Mouse (Mus musculus) hindbrain, embryonic 11.5 days (tissue): ENCODE measurements at regions not wholly inside any gene's neighbourhood (a gene's known extent, or its start where the extent isn't known, plus 50 kb on each side); places are given as distances from the start of the nearest gene placed in this dataset.

Experiments used
- ATAC-seq: fragments of 200-750 bp; cut with Nextera tagmentation; 2 replicates; pipeline ENCODE4 v1.8.0; 2017; ENCODE audit warnings: mild to moderate bottlenecking, moderate TSS enrichment, moderate library complexity; ENCODE audit not compliant: low FRiP score
- DNase-seq: peaks from one replicate; pipeline ENCODE4 v3.0.0-alpha.2; 2015; ENCODE audit warnings: low spot score
- H3K27ac ChIP-seq: fragments of 300-500 bp; sonication (generic); 2 replicates; pipeline ENCODE4 v1.5.1; 2014; ENCODE audit warnings: mild to moderate bottlenecking, low read depth, low read length
- H3K27me3 ChIP-seq: fragments of 300-500 bp; sonication (generic); 2 replicates; pipeline ENCODE4 v1.6.1; 2014; ENCODE audit warnings: mild to moderate bottlenecking, low read length, moderate library complexity, mixed read lengths; ENCODE audit not compliant: control insufficient read depth, insufficient read depth
- H3K36me3 ChIP-seq: fragments of 300-500 bp; sonication (generic); 2 replicates; pipeline ENCODE4 v1.6.1; 2014; ENCODE audit warnings: mild to moderate bottlenecking, low read length, moderate library complexity, mixed read lengths; ENCODE audit not compliant: control insufficient read depth, insufficient read depth
- H3K4me1 ChIP-seq: fragments of 300-500 bp; sonication (generic); replicated peaks from 2 replicates; pipeline ENCODE4 v1.6.1; 2014; ENCODE audit warnings: low read length, mixed read lengths; ENCODE audit not compliant: control insufficient read depth, insufficient read depth
- H3K4me2 ChIP-seq: fragments of 300-500 bp; sonication (generic); replicated peaks from 2 replicates; pipeline ENCODE4 v1.6.1; 2014; ENCODE audit warnings: mild to moderate bottlenecking, low read depth, low read length
- H3K4me3 ChIP-seq: fragments of 300-500 bp; sonication (generic); 2 replicates; pipeline ENCODE4 v1.5.1; 2014; ENCODE audit warnings: low read depth, low read length
- H3K9ac ChIP-seq: fragments of 300-500 bp; sonication (generic); 2 replicates; pipeline ENCODE4 v1.6.1; 2014; ENCODE audit warnings: low read depth, low read length
- H3K9me3 ChIP-seq: fragments of 300-500 bp; sonication (generic); 2 replicates; pipeline ENCODE4 v1.6.1; 2016; ENCODE audit warnings: low read length; ENCODE audit not compliant: control insufficient read depth
- WGBS: fragments of 180-500 bp; shearing (Covaris S2); extraction: QIAGEN DNeasy Blood & Tissue Kit; methylation state at CpG from one replicate; pipeline ENCODE4 v1.1.7; 2014; 5-methylcytosine and 5-hydroxymethylcytosine counted together

- Histone ChIP-seq H3K4me2 (no peak overlapping the region), H3K9me3 (no peaks in the 10 kb centered on the region), H3K27ac (no peak overlapping the region), H3K36me3 (no peaks in the 10 kb centered on the region), H3K4me1 (no peaks in the 10 kb centered on the region), H3K9ac (no peak overlapping the region), H3K4me3 (no peak overlapping the region), H3K27me3 (no peaks in the 10 kb centered on the region)
- DNase-seq: no peak
- no peak for ATAC-seq
- 84% methylated on average over 9 of the region's 9 CpGs for WGBS
Observed at GRCm38 (mm10) chr9:103813791-103814190, 52.2 kb upstream of the Tmem108 start.

GRCm38 (mm10) chr9:103818998-103819397 lies 57.4 kb upstream of the Tmem108 start:
- no peak overlapping the region for H3K9ac ChIP-seq
- ATAC-seq: no peak
- no peak overlapping the region for H3K4me3 ChIP-seq
- DNase-seq: no peak
- H3K9me3 ChIP-seq: no peaks in the 10 kb centered on the region
- no peaks in the 10 kb centered on the region for H3K36me3 ChIP-seq
- H3K4me1 ChIP-seq: no peaks in the 10 kb centered on the region
- H3K27ac ChIP-seq: no peak overlapping the region
- 80% methylated on average over 2 of the region's 2 CpGs for WGBS
- H3K27me3 ChIP-seq: no peaks in the 10 kb centered on the region
- H3K4me2 ChIP-seq: no peak overlapping the region

GRCm38 (mm10) chr9:103821632-103822031 lies 60.0 kb upstream of the Tmem108 start:
- ATAC-seq (no peak), DNase-seq (no peak)
- no peaks in the 10 kb centered on the region for H3K9me3 ChIP-seq
- H3K27me3 ChIP-seq: no peaks in the 10 kb centered on the region
- no peaks in the 10 kb centered on the region for H3K4me1 ChIP-seq
- no peaks in the 10 kb centered on the region for H3K36me3 ChIP-seq
- no peak overlapping the region for H3K9ac ChIP-seq
- no peak overlapping the region for H3K4me3 ChIP-seq
- no peak overlapping the region for H3K4me2 ChIP-seq
- no peak overlapping the region for H3K27ac ChIP-seq
- WGBS: 89% methylated on average over 3 of the region's 3 CpGs

GRCm38 (mm10) chr9:103823491-103823890 lies 61.9 kb upstream of the Tmem108 start:
- no peaks in the 10 kb centered on the region for H3K9me3 ChIP-seq
- H3K4me3 ChIP-seq: no peak overlapping the region
- H3K4me1 ChIP-seq: no peaks in the 10 kb centered on the region
- no peaks in the 10 kb centered on the region for H3K27me3 ChIP-seq
- no peaks in the 10 kb centered on the region for H3K36me3 ChIP-seq
- no peak overlapping the region for H3K27ac ChIP-seq
- ATAC-seq (no peak), DNase-seq (no peak)
- no peak overlapping the region for H3K9ac ChIP-seq
- 49% methylated on average over 3 of the region's 3 CpGs for WGBS
- H3K4me2 ChIP-seq: no peak overlapping the region

GRCm38 (mm10) chr9:103841199-103841598 lies 79.6 kb upstream of the Tmem108 start:
- ATAC-seq (no peak), DNase-seq (no peak)
- no peaks in the 10 kb centered on the region for H3K9me3 ChIP-seq
- H3K36me3 ChIP-seq: no peaks in the 10 kb centered on the region
- no peak overlapping the region for H3K4me3 ChIP-seq
- 79% methylated on average over 3 of the region's 3 CpGs for WGBS
- H3K4me1 ChIP-seq: no peaks in the 10 kb centered on the region
- H3K4me2 ChIP-seq: no peak overlapping the region
- H3K27me3 ChIP-seq: no peaks in the 10 kb centered on the region
- H3K9ac ChIP-seq: no peak overlapping the region
- H3K27ac ChIP-seq: no peak overlapping the region

GRCm38 (mm10) chr9:103843836-103844235 lies 82.2 kb upstream of the Tmem108 start:
- no peaks in the 10 kb centered on the region for H3K27me3 ChIP-seq
- DNase-seq: no peak
- H3K4me1 ChIP-seq: no peaks in the 10 kb centered on the region
- H3K4me3 ChIP-seq: no peak overlapping the region
- H3K9me3 ChIP-seq: no peaks in the 10 kb centered on the region
- 89% methylated on average over 8 of the region's 8 CpGs for WGBS
- no peak overlapping the region for H3K9ac ChIP-seq
- H3K36me3 ChIP-seq: no peaks in the 10 kb centered on the region
- H3K4me2 ChIP-seq: no peak overlapping the region
- no peak overlapping the region for H3K27ac ChIP-seq
- ATAC-seq: no peak

GRCm38 (mm10) chr9:103845916-103846457 lies 84.3 kb upstream of the Tmem108 start:
- ATAC-seq: no peak
- WGBS: 85% methylated on average over 6 of the region's 6 CpGs
- no peak overlapping the region for H3K27ac ChIP-seq
- H3K4me2 ChIP-seq: no peak overlapping the region
- H3K4me3 ChIP-seq: no peak overlapping the region
- H3K27me3 ChIP-seq: no peaks in the 10 kb centered on the region
- no peaks in the 10 kb centered on the region for H3K4me1 ChIP-seq
- no peaks in the 10 kb centered on the region for H3K36me3 ChIP-seq
- H3K9ac ChIP-seq: no peak overlapping the region
- no peak for DNase-seq
- no peaks in the 10 kb centered on the region for H3K9me3 ChIP-seq

- no peaks in the 10 kb centered on the region for H3K27me3 ChIP-seq
Observed at GRCm38 (mm10) chr9:103847931-103848330, 86.3 kb upstream of the Tmem108 start.

GRCm38 (mm10) chr9:103849079-103849478 lies 87.4 kb upstream of the Tmem108 start:
- no peak overlapping the region for H3K27ac ChIP-seq
- no peak overlapping the region for H3K9ac ChIP-seq
- H3K4me1 ChIP-seq: no peaks in the 10 kb centered on the region
- no peak overlapping the region for H3K4me3 ChIP-seq
- WGBS: 80% methylated on average over 3 of the region's 3 CpGs
- H3K27me3 ChIP-seq: no peaks in the 10 kb centered on the region
- ATAC-seq: no peak
- H3K9me3 ChIP-seq: no peaks in the 10 kb centered on the region
- no peak for DNase-seq
- no peaks in the 10 kb centered on the region for H3K36me3 ChIP-seq
- H3K4me2 ChIP-seq: no peak overlapping the region

More at GRCm38 (mm10) chr9:103847931-103848330, 86.3 kb upstream of the Tmem108 start:
- H3K4me3 ChIP-seq: no peak overlapping the region
- H3K4me1 ChIP-seq: no peaks in the 10 kb centered on the region
- no peak for ATAC-seq
- DNase-seq: no peak
- no peaks in the 10 kb centered on the region for H3K36me3 ChIP-seq
- H3K9me3 ChIP-seq: no peaks in the 10 kb centered on the region
- no peak overlapping the region for H3K4me2 ChIP-seq
- no peak overlapping the region for H3K27ac ChIP-seq
- WGBS: 92% methylated on average over 7 of the region's 7 CpGs
- no peak overlapping the region for H3K9ac ChIP-seq
